Comparison of ENCODE assay signal across 36 mouse cellular contexts in genomic region chr15:85602021-85602420, GRCm38 (mm10). TPM values are rescaled to one million over a fixed set of nuclear protein-coding genes. Genes with fewer than 3 reads are reported as not detected.
"Had no signal": no experiment of that assay in that cellular context is flagged by ENCODE, and none has a peak within 500 bp of the region (broad histone marks: within the 10 kb centered on the region; RNA-seq: fewer than 3 reads in every experiment).

No protein-coding gene starts in this region.

- H3K4me2 ChIP-seq: limb, embryonic 12.5 days; limb, embryonic 13.5 days; limb, embryonic 15.5 days; liver, embryonic 11.5 days; liver, embryonic 12.5 days; liver, embryonic 13.5 days; liver, embryonic 15.5 days; lung, embryonic 14.5 days; lung, embryonic 15.5 days; midbrain, embryonic 11.5 days; midbrain, embryonic 12.5 days; midbrain, embryonic 13.5 days; midbrain, embryonic 15.5 days; neural tube, embryonic 12.5 days; neural tube, embryonic 13.5 days had no signal

- H3K27me3 ChIP-seq: limb, embryonic 12.5 days; limb, embryonic 13.5 days; limb, embryonic 15.5 days; liver, embryonic 15.5 days; lung, embryonic 15.5 days; midbrain, embryonic 15.5 days; neural tube, embryonic 13.5 days had no signal

- H3K27ac ChIP-seq: limb, embryonic 10.5 days; limb, embryonic 12.5 days; limb, embryonic 13.5 days; limb, embryonic 15.5 days; liver, embryonic 12.5 days; liver, embryonic 13.5 days; liver, embryonic 14.5 days; liver, embryonic 15.5 days; lung, embryonic 15.5 days; macrophage; midbrain, embryonic 10.5 days; midbrain, embryonic 12.5 days; midbrain, embryonic 13.5 days; midbrain, embryonic 15.5 days; neural tube, embryonic 12.5 days; neural tube, embryonic 13.5 days had no signal

- H3K4me3 ChIP-seq: limb, embryonic 10.5 days; limb, embryonic 12.5 days; limb, embryonic 13.5 days; limb, embryonic 15.5 days; liver, embryonic 12.5 days; liver, embryonic 13.5 days; liver, embryonic 15.5 days; lung, embryonic 15.5 days; megakaryocyte, embryonic 14.5 days; midbrain, embryonic 10.5 days; midbrain, embryonic 12.5 days; midbrain, embryonic 13.5 days; midbrain, embryonic 15.5 days; neural tube, embryonic 12.5 days; neural tube, embryonic 13.5 days had no signal

- H3K9me3 ChIP-seq: limb, embryonic 10.5 days; limb, embryonic 12.5 days; limb, embryonic 15.5 days; liver, embryonic 12.5 days; liver, embryonic 13.5 days; liver, embryonic 15.5 days; lung, embryonic 15.5 days; megakaryocyte, embryonic 14.5 days; midbrain, embryonic 10.5 days; midbrain, embryonic 12.5 days; midbrain, embryonic 13.5 days; midbrain, embryonic 15.5 days; neural tube, embryonic 12.5 days; neural tube, embryonic 13.5 days had no signal

- H3K4me1 ChIP-seq: liver, embryonic 13.5 days; liver, embryonic 15.5 days had no signal

- H3K36me3 ChIP-seq: limb, embryonic 10.5 days; limb, embryonic 12.5 days; limb, embryonic 13.5 days; limb, embryonic 15.5 days; liver, embryonic 12.5 days; liver, embryonic 13.5 days; liver, embryonic 15.5 days; lung, embryonic 15.5 days; midbrain, embryonic 10.5 days; midbrain, embryonic 12.5 days; midbrain, embryonic 13.5 days; midbrain, embryonic 15.5 days; neural tube, embryonic 12.5 days; neural tube, embryonic 13.5 days had no signal

- H3K9ac ChIP-seq: limb, embryonic 12.5 days; limb, embryonic 13.5 days; limb, embryonic 15.5 days; liver, embryonic 12.5 days; liver, embryonic 13.5 days; liver, embryonic 14.5 days; liver, embryonic 15.5 days; liver, postnatal 0 days; lung, embryonic 14.5 days; lung, embryonic 15.5 days; midbrain, embryonic 12.5 days; midbrain, embryonic 13.5 days; midbrain, embryonic 15.5 days; neural tube, embryonic 12.5 days; neural tube, embryonic 13.5 days had no signal

- ATAC-seq: liver, embryonic 12.5 days; liver, postnatal 0 days; lung, postnatal 0 days; midbrain, embryonic 13.5 days; midbrain, embryonic 15.5 days; midbrain, embryonic 16.5 days had no signal

- DNase-seq: left cerebral cortex, postnatal 4 days; liver; liver, embryonic 13.5 days; liver, postnatal 0 days; lung, adult 18-20 months; lung, adult 2 months; lung, embryonic 14.5 days; lung, postnatal 10 days; lung, postnatal 14 days; lung, postnatal 36 days; lung, postnatal 4 days; midbrain, embryonic 14.5 days had no signal

RNA-seq across cellular contexts. Expression of gene Wnt7b, which starts 19.7 kb away (rescaled TPM):
- total RNA-seq: megakaryocyte progenitor cell, adult 5-6 weeks; megakaryocyte, adult 5-6 weeks; megakaryocyte-erythroid progenitor cell, adult 5-6 weeks; monocyte, adult 5-6 weeks had no signal
- polyA plus RNA-seq: macrophage had no signal
